Mouse (Mus musculus): ENCODE results near the gene Rbp7. TPM values are rescaled to one million over a fixed set of nuclear protein-coding genes. Genes with fewer than 3 reads are reported as not detected.
"Not testable (repeated sequence)": the region's sequence is repeated elsewhere in the genome, so short reads cannot be mapped to it uniquely, and the experiment has no call there.

Rbp7 gene
- total RNA-seq, 2 experiments from 2014 or later = not detected

DNA sequence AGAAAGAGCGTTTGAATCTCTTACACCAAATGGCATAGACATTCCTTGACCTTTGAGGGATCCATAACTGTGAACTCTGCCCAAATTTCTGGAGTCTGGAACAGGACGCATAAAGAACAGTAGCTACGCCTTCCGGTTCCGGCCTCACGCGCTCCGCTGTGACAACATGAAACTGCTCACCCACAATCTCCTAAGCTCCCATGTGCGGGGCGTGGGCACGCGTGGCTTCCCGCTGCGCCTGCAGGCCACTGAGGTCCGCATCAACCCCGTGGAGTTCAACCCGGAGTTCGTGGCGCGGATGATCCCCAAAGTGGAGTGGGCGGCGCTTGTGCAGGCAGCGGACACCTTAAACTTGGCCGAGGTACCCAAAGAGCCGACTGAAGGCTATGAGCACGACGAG lies 2.4 kb upstream of the Rbp7 start:
- not testable (repeated sequence) for DNase-seq (ENCODE audit: low spot score in 2 of 2)

GRCm38 (mm10) chr4:149454263-149454662 lies 515 bp downstream of the Rbp7 start:
- no peak for DNase-seq (ENCODE audit: low spot score in 2 of 2)

- DNase-seq (ENCODE audit: low spot score in 2 of 2) = peak; percentile 39 to 47
Observed at GRCm38 (mm10) chr4:149453656-149454055, 1.1 kb downstream of the Rbp7 start.

GRCm38 (mm10) chr4:149450636-149451035 lies 4.1 kb downstream of the Rbp7 start:
- no peak for DNase-seq (ENCODE audit: low spot score in 2 of 2)

DNA sequence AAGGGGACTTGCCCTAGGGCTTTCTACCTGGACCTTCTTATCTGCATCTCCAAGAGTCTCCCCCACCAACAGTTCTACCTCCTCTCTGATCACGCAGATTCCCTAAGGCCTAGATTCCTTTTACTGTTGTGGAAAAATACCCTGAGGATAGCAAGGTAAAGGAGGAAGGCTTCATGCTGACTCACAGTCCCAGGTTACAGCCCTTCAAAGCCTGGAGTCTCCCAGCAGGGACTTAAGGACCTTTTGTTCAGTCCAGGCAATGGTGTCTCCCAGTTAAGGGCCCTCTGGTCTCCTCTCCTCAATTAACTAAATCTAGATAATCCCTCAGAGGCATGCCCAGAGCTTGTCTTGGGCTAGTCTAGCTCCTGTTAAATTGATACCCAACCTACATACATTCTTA lies 8.5 kb downstream of the Rbp7 start:
- no peak for DNase-seq (ENCODE audit: low spot score in 2 of 2)

- peak; percentile 45 to 53 for DNase-seq (ENCODE audit: low spot score in 2 of 2)
Observed at GRCm38 (mm10) chr4:149445868-149446267, 8.9 kb downstream of the Rbp7 start.

DNA sequence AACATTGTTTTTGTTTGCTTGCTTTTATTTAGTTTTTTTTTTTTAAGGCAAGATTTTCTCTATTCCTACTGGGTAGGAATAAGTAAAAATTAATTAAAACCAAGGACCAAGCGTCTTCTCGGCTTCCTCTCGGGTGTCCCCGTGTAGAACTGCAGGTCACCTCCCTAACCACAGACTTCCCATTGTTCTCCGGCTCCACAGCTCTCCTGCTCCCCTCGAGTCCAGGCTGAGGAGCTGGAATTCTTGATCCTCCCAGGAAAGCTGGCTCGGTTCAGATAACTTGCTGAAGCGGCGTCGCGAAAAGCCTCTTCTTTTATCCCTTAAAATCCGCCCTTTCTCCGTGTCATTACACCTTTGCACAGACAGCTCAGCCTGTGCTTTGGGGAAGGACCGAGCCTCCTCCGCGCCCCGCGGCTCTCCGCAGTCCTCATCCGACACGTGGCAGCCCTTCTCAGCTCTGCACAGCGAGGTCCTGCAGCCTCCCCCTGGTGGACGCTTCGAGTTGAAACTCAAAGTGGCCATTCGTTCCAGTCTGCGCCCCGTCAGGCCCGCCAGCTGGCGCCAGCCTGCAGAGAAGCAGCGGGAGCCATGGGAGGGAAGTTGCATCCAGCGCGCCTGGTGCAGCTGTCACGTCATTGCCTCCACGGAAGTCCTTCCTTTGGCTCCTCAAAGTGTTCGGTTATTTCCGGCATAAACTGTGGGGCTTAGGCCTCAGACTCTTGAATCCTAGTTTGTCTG lies 9.6 kb downstream of the Rbp7 start:
- peak; percentile 87 to 88 for DNase-seq (ENCODE audit: low spot score in 2 of 2)

GRCm38 (mm10) chr4:149444465-149444864 lies 10.3 kb downstream of the Rbp7 start:
- no peak for DNase-seq (ENCODE audit: low spot score in 2 of 2)

DNA sequence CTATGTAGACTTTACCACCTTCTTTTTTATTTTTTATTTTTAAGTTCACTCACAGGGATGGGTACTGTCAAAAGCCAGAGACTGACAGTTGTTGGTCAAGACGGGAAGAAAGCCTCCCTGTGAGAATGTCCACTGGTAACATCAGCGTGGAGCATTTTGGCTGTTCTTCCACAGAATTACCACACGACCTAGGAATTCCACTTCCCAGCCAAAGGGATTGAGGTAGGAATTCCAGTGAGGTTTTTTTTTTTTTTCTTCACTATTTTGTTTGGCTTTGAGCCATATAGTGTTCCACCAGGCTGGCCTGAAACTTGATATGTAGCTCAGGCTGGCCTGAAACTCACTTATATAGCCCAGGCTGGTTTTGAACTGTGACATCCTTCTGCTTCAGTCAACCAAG lies 12.3 kb downstream of the Rbp7 start:
- no peak for DNase-seq (ENCODE audit: low spot score in 2 of 2)

DNA sequence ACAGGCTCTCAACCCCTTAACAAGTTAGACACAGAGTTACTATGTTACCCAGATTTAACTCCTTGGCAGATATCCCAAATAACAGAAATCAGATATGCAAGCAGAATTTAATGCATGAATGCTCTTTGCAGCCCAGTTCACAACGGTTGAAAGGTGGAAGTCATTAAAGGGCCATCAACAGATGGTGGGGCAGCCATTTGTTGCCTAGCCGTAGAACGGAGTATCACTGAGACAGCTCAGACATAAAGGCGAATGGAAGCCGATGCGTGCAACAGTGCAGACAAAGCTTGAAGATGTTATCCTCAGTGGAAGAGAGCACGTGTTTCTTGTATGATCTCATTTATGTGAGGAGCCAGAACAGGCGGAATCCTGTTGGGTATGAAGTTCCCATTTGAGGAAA lies 14.2 kb downstream of the Rbp7 start:
- DNase-seq (ENCODE audit: low spot score in 2 of 2) = no peak

DNA sequence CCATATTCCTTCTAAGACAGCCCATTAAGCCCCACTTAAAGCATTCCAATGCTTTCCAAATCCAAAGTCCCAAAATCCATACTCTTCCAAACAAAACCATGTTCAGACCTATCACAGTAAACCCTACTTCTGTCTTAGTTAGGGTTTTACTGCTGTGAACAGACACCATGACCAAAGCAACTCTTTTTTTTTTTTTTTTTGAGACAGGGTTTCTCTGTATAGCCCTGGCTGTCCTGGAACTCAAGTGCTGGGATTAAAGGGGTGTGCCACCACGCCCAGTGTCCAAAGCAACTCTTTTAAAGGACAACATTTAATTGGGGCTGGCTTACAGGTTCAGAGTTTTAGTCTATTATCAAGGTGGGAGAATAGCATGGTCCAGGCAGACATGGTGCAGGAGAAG lies 22.9 kb downstream of the Rbp7 start:
- DNase-seq (ENCODE audit: low spot score in 2 of 2) = not testable (repeated sequence)

DNA sequence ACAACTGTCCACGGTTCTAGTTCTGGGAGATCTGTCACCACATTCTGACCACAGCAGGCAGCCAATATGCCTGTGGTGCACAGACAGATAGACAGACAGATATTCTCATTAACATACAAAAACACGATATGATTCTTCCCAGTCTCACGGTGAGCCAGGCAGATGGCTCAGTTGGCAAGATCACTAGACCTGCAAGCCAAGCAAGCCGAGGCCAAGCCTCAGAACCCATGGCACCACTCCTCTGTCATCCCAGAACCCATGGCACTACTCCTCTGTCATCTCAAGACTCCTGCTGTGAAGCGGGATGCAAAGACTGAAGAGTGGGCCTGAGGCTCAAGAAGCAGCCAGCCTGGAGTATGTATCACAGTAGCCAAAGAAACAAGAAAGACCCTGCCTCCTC lies 25.2 kb downstream of the Rbp7 start:
- no peak for DNase-seq (ENCODE audit: low spot score in 2 of 2)

- DNase-seq (ENCODE audit: low spot score in 2 of 2) = peak; percentile 96 to 99
Observed at GRCm38 (mm10) chr4:149426325-149427199, 28.2 kb downstream of the Rbp7 start, which contains the start of gene Ube4b. Ube4b (minus strand) TSS chr4:149426749.

DNA sequence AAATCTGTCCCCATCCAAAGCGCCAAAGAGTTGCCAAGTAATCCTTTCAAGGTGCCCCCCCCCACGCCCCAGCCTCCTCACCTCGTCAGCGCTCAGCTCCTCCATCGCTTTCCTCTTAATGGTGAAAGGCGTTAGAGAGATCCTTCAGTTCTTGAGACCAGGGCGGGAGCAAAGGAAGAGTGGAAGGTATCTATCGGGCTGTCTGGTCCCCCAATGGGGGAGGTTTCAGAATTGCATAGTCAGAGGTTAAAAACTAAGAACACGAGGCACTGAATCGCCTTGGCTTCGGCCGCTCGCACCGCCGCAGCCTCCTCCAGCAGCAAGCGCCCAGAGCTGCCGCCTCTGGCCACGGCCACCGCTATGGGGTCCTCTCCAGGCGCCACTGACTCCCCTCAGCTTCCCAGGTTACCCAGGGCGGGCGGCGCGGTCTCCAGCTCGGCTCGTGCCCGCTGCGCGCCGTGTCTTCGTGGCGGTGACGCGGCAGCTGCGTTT lies 28.9 kb downstream of the Rbp7 start:
- DNase-seq (ENCODE audit: low spot score in 2 of 2) = no peak

- no peak for DNase-seq (ENCODE audit: low spot score in 2 of 2)
Observed at GRCm38 (mm10) chr4:149424755-149425154, 30.0 kb downstream of the Rbp7 start.

DNA sequence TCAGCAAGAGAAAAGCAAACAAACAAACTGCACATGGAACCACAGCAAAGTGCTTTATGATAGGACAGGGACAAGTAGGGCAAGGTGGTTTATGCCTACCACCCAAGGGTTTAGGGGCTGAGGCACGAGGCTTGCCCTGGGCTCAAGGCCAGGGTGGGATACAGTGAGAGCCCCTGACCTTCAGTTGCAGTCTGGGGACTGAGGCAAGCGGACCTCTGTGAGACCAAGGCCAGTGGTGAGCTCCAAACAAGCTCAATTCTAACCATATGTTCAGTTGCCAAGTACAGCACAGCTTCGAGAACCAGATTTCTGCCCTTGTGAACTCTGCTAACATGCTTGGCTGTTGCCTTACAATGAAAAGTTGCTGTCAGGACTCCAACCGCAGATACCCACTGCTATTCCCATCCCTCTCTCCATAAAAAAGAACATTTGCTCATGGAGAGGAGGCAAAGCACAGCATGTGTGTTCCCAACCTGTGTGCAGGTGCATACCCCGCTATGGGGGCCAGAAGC lies 36.9 kb downstream of the Rbp7 start:
- no peak for DNase-seq (ENCODE audit: low spot score in 2 of 2)

DNA sequence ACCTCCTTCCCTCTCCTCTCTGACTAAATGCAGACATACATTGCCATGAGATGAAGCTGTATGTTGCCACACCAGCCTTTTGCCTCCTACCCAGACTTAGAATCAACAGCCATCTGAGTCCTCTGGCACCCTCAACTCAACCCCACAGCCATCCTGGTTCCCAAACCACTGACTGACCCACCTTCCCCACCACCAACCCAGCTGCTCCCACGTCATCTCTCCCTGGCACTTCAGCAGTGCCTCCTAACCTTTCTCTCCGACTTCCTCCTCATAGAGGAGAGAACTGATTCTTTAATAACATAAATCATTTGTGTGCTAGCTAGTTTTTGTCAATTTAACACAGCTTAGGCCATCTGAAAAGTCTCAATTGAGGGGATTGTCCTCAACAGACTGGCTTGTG lies 37.8 kb downstream of the Rbp7 start:
- DNase-seq (ENCODE audit: low spot score in 2 of 2) = no peak

DNA sequence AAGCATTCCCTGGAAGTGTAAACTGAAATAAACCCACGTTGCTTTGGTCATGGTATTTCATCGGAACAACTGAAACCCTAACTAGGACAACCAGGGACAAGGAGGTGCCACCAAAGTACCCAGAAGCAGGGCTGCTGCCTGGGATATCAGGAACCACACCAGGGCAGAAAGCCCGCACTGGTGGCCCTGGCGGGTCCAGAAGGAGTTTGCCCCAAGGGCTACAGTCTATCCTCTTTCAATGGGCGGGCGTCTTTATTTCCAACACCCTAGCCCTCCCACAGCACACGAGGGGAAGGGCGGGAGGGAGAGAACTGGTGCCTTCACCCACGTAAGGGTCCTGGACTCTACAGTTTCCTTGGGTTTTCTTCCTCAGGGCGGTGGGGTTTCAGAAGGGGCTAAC lies 38.4 kb downstream of the Rbp7 start:
- no peak for DNase-seq (ENCODE audit: low spot score in 2 of 2)

DNA sequence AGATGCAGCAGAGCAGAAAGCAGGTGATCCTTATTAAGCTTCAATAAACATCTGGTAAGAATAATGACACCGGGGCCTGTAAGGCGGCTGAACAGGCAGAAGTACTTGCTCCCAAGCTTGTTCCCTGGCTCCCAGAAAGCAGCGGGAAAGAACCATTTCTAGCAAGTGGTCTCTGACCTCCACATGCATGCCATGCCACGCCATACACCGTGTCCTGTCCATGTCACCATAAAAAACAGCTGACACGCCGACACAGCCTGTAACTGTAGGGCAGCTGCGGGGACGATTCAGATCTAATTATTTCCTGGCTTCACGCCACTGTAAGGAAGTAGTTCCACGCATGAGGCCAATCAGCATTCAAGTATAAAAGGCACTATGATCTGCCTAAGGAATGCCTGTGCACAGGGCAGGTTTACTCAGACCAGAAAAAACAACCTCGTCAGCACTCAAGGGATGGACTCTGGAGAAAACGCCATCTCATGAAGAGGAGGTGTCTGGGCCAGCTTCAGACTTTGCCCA lies 39.1 kb downstream of the Rbp7 start:
- DNase-seq (ENCODE audit: low spot score in 2 of 2) = no peak

DNA sequence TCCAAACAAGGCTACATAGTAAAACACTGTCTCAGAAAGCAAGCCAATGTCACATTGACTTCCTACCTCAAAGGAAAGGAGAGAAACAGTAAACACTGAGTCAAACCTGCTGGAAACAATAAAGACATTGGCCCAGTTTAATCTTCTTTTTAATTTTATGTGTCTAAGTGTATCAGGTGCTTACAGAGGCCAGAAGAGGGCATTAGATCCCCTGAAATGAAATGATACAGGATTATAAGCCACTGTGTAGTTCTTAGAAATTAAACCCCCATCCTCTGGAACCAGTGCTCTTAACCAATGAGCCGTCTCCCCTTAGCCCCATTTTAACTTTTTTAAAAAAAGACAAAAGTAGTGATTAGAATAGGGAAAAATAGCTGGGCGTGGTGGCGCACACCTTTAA lies 40.5 kb downstream of the Rbp7 start:
- DNase-seq (ENCODE audit: low spot score in 2 of 2) = no peak

- no peak for DNase-seq (ENCODE audit: low spot score in 2 of 2)
Observed at GRCm38 (mm10) chr4:149409759-149410158, 45.0 kb downstream of the Rbp7 start.

DNA sequence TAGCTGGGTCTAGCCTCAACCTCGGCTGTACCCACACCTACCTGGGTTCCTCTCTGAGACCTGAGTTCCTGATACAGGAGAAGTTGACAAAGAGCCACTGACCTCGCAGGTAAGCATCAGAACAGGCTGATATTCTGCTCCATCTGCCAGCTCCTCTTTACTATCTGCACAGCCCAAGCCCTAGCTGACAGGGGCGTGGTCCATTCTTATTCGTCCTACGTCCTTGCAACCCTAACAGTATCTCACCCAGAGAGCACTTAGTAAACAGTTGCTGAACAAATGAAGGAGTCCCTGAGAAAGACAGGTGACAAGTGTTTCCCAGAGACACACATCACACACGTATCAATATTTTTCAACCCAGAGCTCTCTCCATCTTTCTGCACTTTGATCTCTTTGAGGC lies 46.4 kb downstream of the Rbp7 start:
- DNase-seq (ENCODE audit: low spot score in 2 of 2) = no peak

All from layer of hippocampus, postnatal 10 days (tissue).